Mouse (Mus musculus): ENCODE measurements around the gene Ncor2. TPM values are rescaled to one million over a fixed set of nuclear protein-coding genes. Genes with fewer than 3 reads are reported as not detected.

Ncor2 gene
- polyA plus RNA-seq, 1 experiment: 46.9 TPM

DNA sequence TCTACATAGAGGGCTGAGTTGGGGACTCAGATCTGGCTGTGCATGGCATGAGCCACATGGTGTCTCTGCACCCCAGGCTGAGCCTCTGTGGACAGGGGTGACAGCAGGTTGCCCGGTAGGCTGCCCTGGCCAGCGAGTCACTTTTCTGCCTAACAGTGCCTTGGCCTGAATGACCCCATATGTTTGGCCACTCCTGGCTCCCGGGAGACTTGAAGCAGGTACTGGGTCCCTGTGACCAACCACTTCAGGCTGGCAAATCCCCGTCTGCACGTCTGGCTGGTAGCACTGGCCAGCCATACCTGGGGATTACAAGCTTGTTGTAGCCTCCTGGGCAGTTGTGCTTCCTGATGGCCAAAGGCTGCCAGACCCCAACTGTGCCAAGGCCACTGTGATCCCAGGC is 109.1 kb downstream of the Ncor2 start:
- TF ChIP-seq CTCF (IDR thresholded peaks at IDR 0.05; ENCODE audit: control insufficient read depth, insufficient read depth, low read length) (no peak), POLR2A (IDR thresholded peaks at IDR 0.05; ENCODE audit: borderline replicate concordance, control insufficient read depth, low read depth, low read length) (no peak)
- H3K4me1 ChIP-seq (ENCODE audit: control insufficient read depth, insufficient read depth, low read length): peaks cover 13% of the 10 kb centered on the region
- H3K27ac ChIP-seq (ENCODE audit: control insufficient read depth, insufficient read depth, low read depth, low read length, poor library complexity): no peak overlapping the region
- H3K4me3 ChIP-seq (replicated peaks; ENCODE audit: control insufficient read depth, low read depth, low read length): no peak overlapping the region
- WGBS: 76% methylated on average over 5 of the region's 5 CpGs

DNA sequence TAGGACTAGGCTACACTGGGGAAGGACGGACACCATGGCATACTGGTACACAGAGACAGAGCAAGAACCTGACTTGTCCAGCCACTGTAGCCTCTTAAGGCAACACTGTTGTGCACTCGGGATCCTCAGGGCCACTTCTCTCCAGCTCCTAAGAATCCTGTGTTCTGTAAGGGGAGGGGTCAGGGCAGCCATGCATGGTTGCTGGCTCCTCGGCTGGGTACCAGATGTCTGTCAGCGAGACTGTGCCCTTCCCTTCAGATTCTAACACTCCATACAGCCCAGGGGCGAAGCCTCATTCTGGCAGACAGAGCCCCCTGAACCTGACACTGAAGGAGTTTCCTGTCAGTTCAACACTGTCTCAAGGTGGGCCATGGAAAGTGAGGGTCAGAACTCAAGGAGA is 109.6 kb downstream of the Ncor2 start:
- H3K4me1 ChIP-seq (ENCODE audit: control insufficient read depth, insufficient read depth, low read length): peaks cover 9% of the 10 kb centered on the region
- H3K4me3 ChIP-seq (replicated peaks; ENCODE audit: control insufficient read depth, low read depth, low read length): no peak overlapping the region
- WGBS: 83% methylated on average over 5 of the region's 5 CpGs
- no peak overlapping the region for H3K27ac ChIP-seq (ENCODE audit: control insufficient read depth, insufficient read depth, low read depth, low read length, poor library complexity)
- TF ChIP-seq CTCF (IDR thresholded peaks at IDR 0.05; ENCODE audit: control insufficient read depth, insufficient read depth, low read length) (no peak), POLR2A (IDR thresholded peaks at IDR 0.05; ENCODE audit: borderline replicate concordance, control insufficient read depth, low read depth, low read length) (no peak)

DNA sequence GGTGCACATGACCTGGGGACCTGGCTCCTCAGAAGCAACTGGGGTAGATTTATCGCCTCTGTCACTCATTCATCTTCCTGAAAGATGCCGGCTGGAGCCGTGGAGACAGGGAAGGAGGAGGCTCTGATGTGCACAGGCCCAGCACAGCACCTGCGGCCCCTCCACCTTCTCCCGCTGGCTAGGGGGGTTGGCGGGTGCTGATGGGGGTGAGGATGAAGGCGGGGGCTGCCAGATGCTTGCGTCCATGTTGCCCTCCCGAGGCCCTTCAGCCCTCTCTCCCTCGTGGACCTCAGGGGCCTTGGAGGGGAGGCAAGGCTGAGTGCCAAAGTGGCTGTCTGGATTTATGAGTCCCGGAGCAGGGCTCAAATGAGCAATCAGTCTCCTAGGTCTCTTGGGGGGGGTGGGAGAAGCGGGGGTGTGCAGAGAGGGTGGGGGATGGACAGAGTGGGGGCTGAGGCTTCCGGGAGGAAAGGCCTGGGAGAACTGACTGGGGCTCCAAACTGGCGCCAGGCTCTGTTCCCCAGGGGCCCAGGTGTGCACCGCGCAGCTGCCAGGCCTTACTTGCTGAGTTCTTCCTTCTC is 110.6 kb downstream of the Ncor2 start:
- H3K4me3 ChIP-seq (replicated peaks; ENCODE audit: control insufficient read depth, low read depth, low read length): no peak overlapping the region
- H3K27ac ChIP-seq (ENCODE audit: control insufficient read depth, insufficient read depth, low read depth, low read length, poor library complexity): no peak overlapping the region
- TF ChIP-seq POLR2A (IDR thresholded peaks at IDR 0.05; ENCODE audit: borderline replicate concordance, control insufficient read depth, low read depth, low read length) (no peak), CTCF (IDR thresholded peaks at IDR 0.05; ENCODE audit: control insufficient read depth, insufficient read depth, low read length) (no peak)
- H3K4me1 ChIP-seq (ENCODE audit: control insufficient read depth, insufficient read depth, low read length): peaks cover 5% of the 10 kb centered on the region; the same call in 1 of the 2 replicates
- 78% methylated on average over 16 of the region's 16 CpGs for WGBS

DNA sequence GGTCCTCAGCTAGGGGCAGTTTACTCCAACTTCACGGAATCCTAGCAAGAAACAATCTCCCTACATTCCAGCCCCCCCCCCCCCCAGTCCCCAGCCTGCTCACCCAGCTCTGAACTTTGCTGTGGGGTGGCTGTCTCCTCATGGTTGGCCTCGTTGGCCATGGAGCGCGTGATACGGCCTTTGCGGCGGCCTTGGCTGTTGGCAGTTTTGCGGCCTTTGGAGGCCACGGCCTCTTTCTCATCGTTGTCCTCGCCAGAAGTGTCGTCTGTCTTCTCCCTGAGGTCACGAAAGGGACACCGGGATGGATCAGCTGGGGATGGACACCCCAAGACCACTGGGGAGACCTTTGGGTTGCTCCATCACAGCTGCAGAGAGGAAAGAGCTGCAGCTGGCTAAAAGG is 111.3 kb downstream of the Ncor2 start:
- 88% methylated on average over 14 of the region's 14 CpGs for WGBS
- Histone ChIP-seq H3K27ac (ENCODE audit: control insufficient read depth, insufficient read depth, low read depth, low read length, poor library complexity) (no peak overlapping the region), H3K4me3 (replicated peaks; ENCODE audit: control insufficient read depth, low read depth, low read length) (no peak overlapping the region), H3K4me1 (ENCODE audit: control insufficient read depth, insufficient read depth, low read length) (peaks cover 5% of the 10 kb centered on the region; the same call in 1 of the 2 replicates)
- no peak for TF ChIP-seq CTCF (IDR thresholded peaks at IDR 0.05; ENCODE audit: control insufficient read depth, insufficient read depth, low read length)
- no peak for TF ChIP-seq POLR2A (IDR thresholded peaks at IDR 0.05; ENCODE audit: borderline replicate concordance, control insufficient read depth, low read depth, low read length)

DNA sequence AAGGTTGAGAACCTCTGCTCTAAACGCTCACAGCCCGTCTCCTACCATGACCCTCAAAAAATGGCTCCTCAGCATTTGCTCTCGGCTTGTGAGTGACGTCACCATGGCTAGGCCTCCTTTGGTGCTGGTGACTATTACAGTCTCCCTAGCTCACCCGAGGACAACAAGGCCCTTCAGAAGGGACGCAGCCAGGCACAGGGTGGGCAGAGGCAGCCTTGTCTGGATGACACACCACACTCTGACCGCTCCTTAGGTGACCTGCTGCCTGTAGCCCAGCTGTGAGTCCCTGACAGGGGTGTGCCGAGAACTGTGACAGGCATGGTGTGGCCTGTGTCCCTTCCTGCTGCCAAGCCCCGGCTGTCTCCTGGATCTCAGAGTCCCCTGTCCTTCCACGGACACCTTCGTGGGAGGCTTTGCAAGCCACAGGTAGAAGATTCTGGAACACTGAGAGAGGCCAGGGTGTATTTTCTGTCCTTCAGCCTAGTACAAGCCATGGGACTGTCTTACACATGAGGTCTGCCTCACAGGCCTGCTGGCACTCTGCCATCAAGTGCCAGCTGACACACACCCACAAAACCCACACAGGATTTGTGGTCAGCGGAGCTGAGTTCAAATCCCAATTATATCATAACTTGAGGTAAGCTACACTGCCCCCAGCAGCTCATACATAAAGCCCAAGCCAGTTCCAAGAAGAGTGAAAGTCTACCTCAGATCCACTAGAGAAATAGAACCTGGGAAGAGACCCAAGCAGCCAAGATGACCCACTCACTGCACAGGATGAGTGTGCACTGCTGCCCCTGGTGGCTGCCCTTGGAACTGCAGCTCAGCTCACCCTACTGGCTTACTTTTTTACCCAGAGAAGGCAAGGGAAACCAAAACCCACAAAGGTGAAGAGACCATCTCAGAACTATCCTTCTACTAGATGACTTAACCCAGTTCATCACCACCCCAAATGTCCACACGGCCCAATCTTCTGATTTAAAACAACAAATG is 112.2 kb downstream of the Ncor2 start:
- H3K4me1 ChIP-seq (ENCODE audit: control insufficient read depth, insufficient read depth, low read length): peaks cover 1% of the 10 kb centered on the region; the same call in 1 of the 2 replicates
- WGBS: 85% methylated on average over 13 of the region's 13 CpGs
- no peak overlapping the region for H3K4me3 ChIP-seq (replicated peaks; ENCODE audit: control insufficient read depth, low read depth, low read length)
- no peak overlapping the region for H3K27ac ChIP-seq (ENCODE audit: control insufficient read depth, insufficient read depth, low read depth, low read length, poor library complexity)
- TF ChIP-seq POLR2A (IDR thresholded peaks at IDR 0.05; ENCODE audit: borderline replicate concordance, control insufficient read depth, low read depth, low read length) (no peak), CTCF (IDR thresholded peaks at IDR 0.05; ENCODE audit: control insufficient read depth, insufficient read depth, low read length) (peak; percentile 96)

DNA sequence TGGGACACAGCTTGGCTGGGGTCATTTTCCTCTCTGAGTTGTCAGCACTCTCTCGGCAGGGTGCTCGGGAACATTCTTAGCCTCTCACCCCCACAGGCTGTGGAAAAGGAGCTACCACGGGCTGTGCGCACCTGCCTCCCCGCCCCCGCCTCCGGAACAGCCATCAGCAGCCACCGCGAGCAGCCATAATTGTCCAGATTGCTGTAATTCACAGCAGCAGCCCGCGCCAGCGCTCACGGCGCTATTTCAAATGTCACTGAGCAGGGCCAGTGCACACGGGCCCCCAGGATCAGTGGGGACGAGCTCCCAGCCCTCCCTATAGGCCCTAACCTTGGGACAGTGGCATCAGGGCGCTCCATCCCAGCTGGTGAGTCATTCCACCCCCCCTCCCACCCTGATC is 116.0 kb downstream of the Ncor2 start:
- Histone ChIP-seq H3K27ac (ENCODE audit: control insufficient read depth, insufficient read depth, low read depth, low read length, poor library complexity) (no peak overlapping the region), H3K4me1 (ENCODE audit: control insufficient read depth, insufficient read depth, low read length) (peaks cover 8% of the 10 kb centered on the region), H3K4me3 (replicated peaks; ENCODE audit: control insufficient read depth, low read depth, low read length) (no peak overlapping the region)
- whole genome bisulfite sequencing: 91% methylated on average over 17 of the region's 17 CpGs
- TF ChIP-seq CTCF (IDR thresholded peaks at IDR 0.05; ENCODE audit: control insufficient read depth, insufficient read depth, low read length): no peak
- TF ChIP-seq POLR2A (IDR thresholded peaks at IDR 0.05; ENCODE audit: borderline replicate concordance, control insufficient read depth, low read depth, low read length): no peak

DNA sequence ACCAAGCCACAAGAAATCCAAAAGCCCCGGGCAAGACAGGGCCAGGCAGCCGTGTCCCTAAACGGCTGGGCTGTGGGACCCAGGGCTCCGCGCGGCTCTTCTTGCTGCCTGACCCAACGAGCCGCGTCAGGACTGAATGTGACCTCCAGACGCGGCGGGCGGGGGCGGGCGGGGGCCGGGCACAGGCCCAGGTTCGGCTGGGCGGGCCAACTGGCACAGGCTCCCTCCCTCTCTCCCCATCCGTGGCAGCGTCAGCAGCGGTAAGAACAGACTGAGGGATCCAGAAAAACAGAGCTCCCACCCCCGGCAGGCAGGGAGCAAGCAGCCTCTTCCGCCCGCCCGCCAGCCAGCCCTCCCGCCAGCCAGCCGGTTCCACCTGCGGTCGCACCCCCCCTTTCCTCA is 120.8 kb downstream of the Ncor2 start:
- TF ChIP-seq POLR2A (IDR thresholded peaks at IDR 0.05; ENCODE audit: borderline replicate concordance, control insufficient read depth, low read depth, low read length): no peak
- no peak for TF ChIP-seq CTCF (IDR thresholded peaks at IDR 0.05; ENCODE audit: control insufficient read depth, insufficient read depth, low read length)
- Histone ChIP-seq H3K4me1 (ENCODE audit: control insufficient read depth, insufficient read depth, low read length) (peaks cover 20% of the 10 kb centered on the region), H3K27ac (ENCODE audit: control insufficient read depth, insufficient read depth, low read depth, low read length, poor library complexity) (peak overlapping the region; percentile 39; the same call in 1 of the 2 replicates), H3K4me3 (replicated peaks; ENCODE audit: control insufficient read depth, low read depth, low read length) (peak overlapping the region; percentile 43)
- 2% methylated on average over 29 of the region's 29 CpGs for WGBS

DNA sequence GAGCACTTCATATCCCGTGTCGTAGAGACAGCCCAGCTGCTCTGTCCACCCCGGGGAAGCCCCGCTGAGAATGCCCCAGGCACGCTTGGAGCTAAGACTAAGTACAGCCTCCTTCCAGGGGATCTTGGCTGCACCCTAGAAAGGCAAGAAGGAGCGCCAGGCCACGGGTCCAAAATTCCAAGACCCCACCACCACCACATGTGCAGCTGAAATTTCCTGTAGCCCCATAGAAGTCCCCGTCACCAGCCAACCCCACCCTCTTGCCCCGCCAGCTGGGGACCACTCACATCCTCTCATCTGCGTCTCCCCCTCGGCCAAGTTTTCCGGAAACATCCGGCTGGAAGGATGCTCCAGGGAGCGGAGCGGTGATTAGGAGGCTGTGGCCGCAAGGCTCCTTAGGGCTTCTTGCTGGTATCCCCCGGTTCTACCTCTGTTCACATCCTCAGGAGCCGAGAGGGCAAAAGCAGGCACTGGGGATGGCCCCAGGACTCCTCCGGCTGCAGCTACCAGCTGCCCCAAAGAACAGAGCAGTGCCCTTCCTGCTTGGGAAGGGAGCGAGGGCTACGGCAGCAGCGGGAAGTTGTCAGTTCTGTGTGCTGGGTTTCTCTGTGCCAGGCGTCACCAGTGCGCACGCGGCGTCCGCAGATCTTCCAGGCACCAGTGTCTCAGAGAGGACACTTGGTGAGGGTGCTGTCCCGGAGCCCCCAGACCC is 121.3 kb downstream of the Ncor2 start:
- peak overlapping the region; percentile 43 for H3K4me3 ChIP-seq (replicated peaks; ENCODE audit: control insufficient read depth, low read depth, low read length)
- 5% methylated on average over 29 of the region's 29 CpGs for WGBS
- H3K4me1 ChIP-seq (ENCODE audit: control insufficient read depth, insufficient read depth, low read length): peaks cover 22% of the 10 kb centered on the region
- TF ChIP-seq CTCF (IDR thresholded peaks at IDR 0.05; ENCODE audit: control insufficient read depth, insufficient read depth, low read length) (no peak), POLR2A (IDR thresholded peaks at IDR 0.05; ENCODE audit: borderline replicate concordance, control insufficient read depth, low read depth, low read length) (no peak)
- H3K27ac ChIP-seq (ENCODE audit: control insufficient read depth, insufficient read depth, low read depth, low read length, poor library complexity): peak overlapping the region; percentile 39; the same call in 1 of the 2 replicates
